Mouse (Mus musculus): ENCODE data around the gene Gpha2. TPM values are rescaled to one million over a fixed set of nuclear protein-coding genes. Genes with fewer than 3 reads are reported as not detected.

The Gpha2 gene
- polyA plus RNA-seq, 1 experiment from 2014 or later, result not detected

- H3K36me3 ChIP-seq (ENCODE audit: inconsistent target), result peaks cover 20% of the 10 kb centered on the region; the same call in 1 of the 2 replicates
- WGBS (ENCODE audit: missing documents), result 12% methylated on average over 48 of the region's 48 CpGs
- no peaks in the 10 kb centered on the region for H3K79me2 ChIP-seq (ENCODE audit: inconsistent target)
- H3K4me3 ChIP-seq (ENCODE audit: inconsistent target), result peak within 1 kb of the TSS; percentile 57
- peak within 1 kb of the TSS; percentile 92 for H3K27ac ChIP-seq
Measured at GRCm38 (mm10) chr19:6235084-6236052, 9.2 kb downstream of the Gpha2 start, which contains the start of gene Ppp2r5b. TSS of gene Ppp2r5b (minus strand) at chr19:6235872.

- WGBS (ENCODE audit: missing documents), result 0% methylated on average over 9 of the region's 9 CpGs
- H3K4me3 ChIP-seq (ENCODE audit: inconsistent target), result peak overlapping the region; percentile 57
- H3K27ac ChIP-seq, result peak overlapping the region; percentile 92
- H3K79me2 ChIP-seq (ENCODE audit: inconsistent target), result no peaks in the 10 kb centered on the region
- peaks cover 16% of the 10 kb centered on the region; the same call in 1 of the 2 replicates for H3K36me3 ChIP-seq (ENCODE audit: inconsistent target)
Measured at GRCm38 (mm10) chr19:6236053-6236441, 9.9 kb downstream of the Gpha2 start.

GRCm38 (mm10) chr19:6236842-6237241, 10.7 kb downstream of the Gpha2 start:
- WGBS (ENCODE audit: missing documents), result 67% methylated on average over 7 of the region's 7 CpGs
- H3K79me2 ChIP-seq (ENCODE audit: inconsistent target), result no peaks in the 10 kb centered on the region
- H3K4me3 ChIP-seq (ENCODE audit: inconsistent target), result no peak overlapping the region
- H3K27ac ChIP-seq, result no peak overlapping the region
- H3K36me3 ChIP-seq (ENCODE audit: inconsistent target), result peaks cover 10% of the 10 kb centered on the region; the same call in 1 of the 2 replicates

- no peaks in the 10 kb centered on the region for H3K36me3 ChIP-seq (ENCODE audit: inconsistent target)
- peaks cover 14% of the 10 kb centered on the region; the same call in 1 of the 2 replicates for H3K79me2 ChIP-seq (ENCODE audit: inconsistent target)
- no peak overlapping the region for H3K27ac ChIP-seq
- H3K4me3 ChIP-seq (ENCODE audit: inconsistent target), result no peak overlapping the region
Measured at GRCm38 (mm10) chr19:6238740-6239139, 12.6 kb downstream of the Gpha2 start.

GRCm38 (mm10) chr19:6240136-6240535, 14.0 kb downstream of the Gpha2 start:
- H3K4me3 ChIP-seq (ENCODE audit: inconsistent target), result no peak overlapping the region
- WGBS (ENCODE audit: missing documents), result 81% methylated on average over 1 of the region's 1 CpGs
- no peak overlapping the region for H3K27ac ChIP-seq
- peaks cover 14% of the 10 kb centered on the region; the same call in 1 of the 2 replicates for H3K79me2 ChIP-seq (ENCODE audit: inconsistent target)
- peaks cover 11% of the 10 kb centered on the region; the same call in 1 of the 2 replicates for H3K36me3 ChIP-seq (ENCODE audit: inconsistent target)

- 47% methylated on average over 5 of the region's 5 CpGs for WGBS (ENCODE audit: missing documents)
- H3K79me2 ChIP-seq (ENCODE audit: inconsistent target), result peaks cover 14% of the 10 kb centered on the region; the same call in 1 of the 2 replicates
- H3K36me3 ChIP-seq (ENCODE audit: inconsistent target), result peaks cover 15% of the 10 kb centered on the region; the same call in 1 of the 2 replicates
- peak overlapping the region; percentile 31; the same call in 1 of the 2 replicates for H3K27ac ChIP-seq
- H3K4me3 ChIP-seq (ENCODE audit: inconsistent target), result no peak overlapping the region; the same call in 1 of the 2 replicates
Measured at GRCm38 (mm10) chr19:6240725-6241124, 14.5 kb downstream of the Gpha2 start.

GRCm38 (mm10) chr19:6241274-6242107, 15.3 kb downstream of the Gpha2 start, which contains the start of gene Atg2a:
TSS of gene Atg2a (plus strand) at chr19:6241668.
- H3K4me3 ChIP-seq (ENCODE audit: inconsistent target), result peak within 1 kb of the TSS; percentile 77
- under 1% methylated on average over 55 of the region's 55 CpGs for WGBS (ENCODE audit: missing documents)

GRCm38 (mm10) chr19:6242281-6242680, 16.1 kb downstream of the Gpha2 start:
- peaks cover 14% of the 10 kb centered on the region; the same call in 1 of the 2 replicates for H3K79me2 ChIP-seq (ENCODE audit: inconsistent target)
- 3% methylated on average over 4 of the region's 4 CpGs for WGBS (ENCODE audit: missing documents)
- H3K4me3 ChIP-seq (ENCODE audit: inconsistent target), result peak overlapping the region; percentile 77
- H3K27ac ChIP-seq, result peak overlapping the region; percentile 58
- H3K36me3 ChIP-seq (ENCODE audit: inconsistent target), result peaks cover 30% of the 10 kb centered on the region

More at GRCm38 (mm10) chr19:6241274-6242107, 15.3 kb downstream of the Gpha2 start, which contains the start of gene Atg2a:
- Histone ChIP-seq H3K36me3 (ENCODE audit: inconsistent target) (peaks cover 22% of the 10 kb centered on the region), H3K27ac (peak within 1 kb of the TSS; percentile 58), H3K79me2 (ENCODE audit: inconsistent target) (peaks cover 14% of the 10 kb centered on the region; the same call in 1 of the 2 replicates)

- Histone ChIP-seq H3K79me2 (ENCODE audit: inconsistent target) (peaks cover 14% of the 10 kb centered on the region; the same call in 1 of the 2 replicates), H3K4me3 (ENCODE audit: inconsistent target) (no peak overlapping the region), H3K36me3 (ENCODE audit: inconsistent target) (peaks cover 40% of the 10 kb centered on the region), H3K27ac (no peak overlapping the region)
- WGBS (ENCODE audit: missing documents), result 92% methylated on average over 5 of the region's 5 CpGs
Measured at GRCm38 (mm10) chr19:6243226-6243625, 17.0 kb downstream of the Gpha2 start.

- peaks cover 51% of the 10 kb centered on the region for H3K36me3 ChIP-seq (ENCODE audit: inconsistent target)
- no peak overlapping the region for H3K27ac ChIP-seq
- H3K79me2 ChIP-seq (ENCODE audit: inconsistent target), result peaks cover 14% of the 10 kb centered on the region; the same call in 1 of the 2 replicates
- WGBS (ENCODE audit: missing documents), result 73% methylated on average over 1 of the region's 1 CpGs
- H3K4me3 ChIP-seq (ENCODE audit: inconsistent target), result no peak overlapping the region
Measured at GRCm38 (mm10) chr19:6245806-6246205, 19.6 kb downstream of the Gpha2 start.

GRCm38 (mm10) chr19:6247526-6248300, 21.5 kb downstream of the Gpha2 start:
- Histone ChIP-seq H3K36me3 (ENCODE audit: inconsistent target) (peaks cover 70% of the 10 kb centered on the region), H3K79me2 (ENCODE audit: inconsistent target) (peaks cover 9% of the 10 kb centered on the region; the same call in 1 of the 2 replicates), H3K27ac (no peak overlapping the region), H3K4me3 (ENCODE audit: inconsistent target) (no peak overlapping the region)
- WGBS (ENCODE audit: missing documents), result 93% methylated on average over 29 of the region's 29 CpGs

- WGBS (ENCODE audit: missing documents), result 93% methylated on average over 4 of the region's 4 CpGs
- Histone ChIP-seq H3K36me3 (ENCODE audit: inconsistent target) (peaks cover 84% of the 10 kb centered on the region), H3K27ac (no peak overlapping the region)
Measured at GRCm38 (mm10) chr19:6253021-6253420, 26.8 kb downstream of the Gpha2 start.

GRCm38 (mm10) chr19:6260428-6260827, 34.2 kb downstream of the Gpha2 start:
- no peak overlapping the region for H3K27ac ChIP-seq
- peaks cover 60% of the 10 kb centered on the region for H3K36me3 ChIP-seq (ENCODE audit: inconsistent target)
- H3K4me3 ChIP-seq (ENCODE audit: inconsistent target), result no peak overlapping the region
- 79% methylated on average over 2 of the region's 2 CpGs for WGBS (ENCODE audit: missing documents)
- H3K79me2 ChIP-seq (ENCODE audit: inconsistent target), result no peaks in the 10 kb centered on the region

More at GRCm38 (mm10) chr19:6253021-6253420, 26.8 kb downstream of the Gpha2 start:
- Histone ChIP-seq H3K4me3 (ENCODE audit: inconsistent target) (no peak overlapping the region), H3K79me2 (ENCODE audit: inconsistent target) (no peaks in the 10 kb centered on the region)
